Mouse (Mus musculus) T-helper 2 cell (primary cell): Measurements from ENCODE around the gene Pld1.

Source experiments
- in situ Hi-C: fragments of 300-600 bp; cut with MboI, MseI; formaldehyde crosslinking; loops from one replicate; pipeline ENCODE4 v1.15.1; 2025; ENCODE audit warnings: high pct_unique_total_duplicates

The Pld1 gene

DNA sequence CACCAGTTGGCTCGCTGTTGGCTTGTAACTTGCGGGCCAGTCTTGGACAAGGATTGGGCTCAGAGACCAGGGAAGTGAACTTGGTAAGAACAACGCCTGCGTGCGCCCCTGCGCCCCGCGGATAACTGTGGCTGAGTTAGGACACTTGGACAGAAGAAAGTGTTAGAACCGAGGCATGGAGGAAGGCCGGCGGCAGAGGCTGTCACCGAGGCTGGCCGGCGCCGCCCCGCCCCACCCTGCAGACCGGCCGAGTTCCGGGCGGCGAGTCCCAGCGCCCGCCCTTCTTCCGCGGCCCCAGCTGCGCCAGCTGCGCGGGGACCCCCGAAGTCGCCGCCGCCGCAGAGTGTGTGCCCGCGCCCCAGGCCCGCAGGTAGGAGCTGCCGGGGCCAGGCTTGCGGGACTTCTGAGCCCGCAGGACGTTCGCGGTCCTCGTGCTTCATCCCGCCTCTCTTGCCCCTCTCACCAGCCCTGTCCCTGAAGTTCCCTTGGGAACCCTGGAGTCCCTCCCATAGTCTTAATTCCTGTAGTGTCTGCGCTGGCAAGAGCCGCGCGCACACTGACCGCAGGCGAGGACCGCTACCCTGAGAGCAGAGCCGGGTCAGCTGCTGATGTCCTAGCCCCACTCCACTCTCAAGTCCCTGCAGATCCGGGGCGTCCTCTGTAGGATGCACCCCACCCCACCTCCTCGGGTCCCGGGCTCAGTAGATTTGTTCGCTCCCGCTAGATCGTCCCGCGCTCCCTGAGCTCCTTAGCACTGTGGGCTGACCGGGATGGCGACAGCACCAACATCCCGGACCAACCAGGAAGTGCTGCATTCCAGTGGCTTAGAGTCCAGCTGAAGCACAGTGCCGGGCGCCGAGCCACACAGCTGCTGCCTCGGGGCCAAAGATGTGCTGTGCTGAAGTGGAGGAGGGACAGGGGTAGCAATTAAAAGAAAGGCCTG is at the start of gene Pld1:
TSS of gene Pld1 (plus strand) at position 315 of the 943 bp plus-strand sequence.
- in situ Hi-C loops, result no loop called here

GRCm38 (mm10) chr3:27896318-27896892 is 42.1 kb upstream of the Pld1 start, which contains the start of gene Tmem212:
Gene Tmem212, minus strand, starts transcription at chr3:27896368.
- in situ Hi-C loops, result no loop called here

DNA sequence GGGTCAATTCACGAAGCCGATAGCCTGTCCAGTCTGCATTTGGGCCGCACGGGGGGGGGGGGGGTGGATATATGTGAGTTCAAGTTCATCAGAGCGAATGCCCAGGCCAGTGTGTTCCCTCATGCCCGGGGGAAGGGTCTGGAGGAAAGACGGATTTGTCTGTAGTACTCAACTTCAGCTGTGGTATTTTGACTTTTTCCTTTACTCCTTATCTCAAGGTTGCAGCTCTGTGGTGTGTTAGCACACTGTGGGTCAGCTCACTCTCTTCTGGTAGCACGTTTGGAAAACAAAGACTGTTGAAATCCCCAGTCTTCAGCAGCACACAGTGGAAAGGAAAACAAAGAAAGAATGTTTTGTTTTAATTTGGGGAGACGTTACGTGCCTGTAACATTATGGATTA is 40.3 kb upstream of the Pld1 start:
- in situ Hi-C loops, result no loop called here

DNA sequence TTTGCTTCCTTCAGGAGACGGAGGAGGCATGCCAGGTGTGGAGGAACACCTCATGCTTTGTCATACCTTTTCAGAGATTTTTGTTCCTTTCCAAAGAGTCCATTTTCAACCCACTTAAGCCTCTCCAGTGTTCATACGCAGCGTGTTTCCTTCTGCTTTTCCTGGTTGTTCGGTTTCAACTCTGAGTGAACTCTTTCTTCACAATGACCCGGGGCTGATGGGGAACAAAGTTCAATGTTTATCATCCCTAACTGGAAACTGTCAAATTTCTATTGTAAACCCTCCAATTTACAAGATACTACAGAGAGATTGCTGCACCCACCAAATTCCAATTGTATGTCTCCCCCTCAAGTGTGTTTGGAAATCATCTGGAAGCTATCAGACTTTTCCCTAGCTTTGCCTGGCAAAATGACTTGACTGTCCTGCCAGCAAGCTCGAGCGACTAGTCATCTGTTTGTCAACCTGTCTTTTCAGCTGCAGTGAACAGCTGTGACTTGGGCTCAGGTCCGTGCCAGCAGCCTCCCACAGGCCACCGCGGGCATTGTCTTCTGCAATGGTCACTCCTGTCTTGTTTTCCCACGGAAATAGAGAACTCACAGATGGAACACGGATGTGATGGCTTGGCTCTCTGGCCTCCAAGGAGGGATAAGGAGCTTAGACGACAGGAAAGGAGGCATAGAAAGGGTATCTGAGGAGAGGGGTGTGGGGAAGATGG is 39.3 kb upstream of the Pld1 start:
- in situ Hi-C loops, result no loop called here

DNA sequence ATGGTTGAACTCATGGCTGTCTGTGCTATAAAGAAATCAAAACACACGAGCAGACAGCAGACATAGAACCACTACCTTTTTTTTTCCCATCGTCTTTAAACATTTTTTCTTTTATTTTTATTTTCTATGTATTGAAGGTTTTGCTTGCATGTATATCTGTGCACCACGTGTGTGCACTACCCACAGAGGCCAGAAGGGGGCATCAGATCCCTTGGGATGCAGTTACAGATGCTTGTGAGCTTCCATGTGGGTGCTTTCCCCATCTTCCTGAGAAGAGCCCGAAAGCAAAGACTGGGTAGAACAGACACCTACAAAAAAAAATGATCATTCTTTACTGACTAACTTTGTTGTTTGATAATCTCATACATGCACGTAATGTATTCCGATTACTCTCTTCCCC is 36.6 kb upstream of the Pld1 start:
- in situ Hi-C loops, result no loop called here

DNA sequence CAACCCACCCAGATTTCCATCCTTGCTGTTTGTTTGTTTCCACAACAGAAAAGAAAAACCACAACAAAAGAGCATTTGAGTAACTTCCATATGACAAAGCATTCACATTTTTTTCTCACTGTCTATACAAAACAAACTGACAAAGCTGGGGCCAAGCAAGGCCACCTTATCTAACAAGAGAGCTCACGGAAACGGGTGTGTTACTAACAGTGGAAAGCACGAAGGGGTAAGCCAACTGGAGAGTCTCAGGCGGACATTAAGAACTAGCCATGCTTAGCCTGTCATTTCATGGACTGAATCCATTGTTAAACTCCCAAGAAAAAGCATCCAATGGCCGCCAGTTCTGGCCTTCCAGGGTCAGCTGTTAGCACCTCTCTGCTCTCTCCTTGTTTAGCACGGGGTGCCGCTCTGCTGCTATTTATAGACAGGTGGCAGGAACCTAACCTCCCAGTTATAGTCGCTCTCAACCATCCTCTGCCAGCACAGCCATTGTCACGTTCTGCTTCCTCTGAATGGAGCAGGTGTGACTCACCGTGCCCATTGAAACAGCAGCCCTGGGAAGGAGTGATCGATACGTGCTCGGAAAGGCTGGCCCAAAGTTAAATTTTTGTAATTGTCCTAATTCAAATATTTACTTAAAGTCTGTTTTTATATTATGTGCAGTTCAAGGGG is 33.7 kb upstream of the Pld1 start:
- in situ Hi-C loops, result no loop called here

DNA sequence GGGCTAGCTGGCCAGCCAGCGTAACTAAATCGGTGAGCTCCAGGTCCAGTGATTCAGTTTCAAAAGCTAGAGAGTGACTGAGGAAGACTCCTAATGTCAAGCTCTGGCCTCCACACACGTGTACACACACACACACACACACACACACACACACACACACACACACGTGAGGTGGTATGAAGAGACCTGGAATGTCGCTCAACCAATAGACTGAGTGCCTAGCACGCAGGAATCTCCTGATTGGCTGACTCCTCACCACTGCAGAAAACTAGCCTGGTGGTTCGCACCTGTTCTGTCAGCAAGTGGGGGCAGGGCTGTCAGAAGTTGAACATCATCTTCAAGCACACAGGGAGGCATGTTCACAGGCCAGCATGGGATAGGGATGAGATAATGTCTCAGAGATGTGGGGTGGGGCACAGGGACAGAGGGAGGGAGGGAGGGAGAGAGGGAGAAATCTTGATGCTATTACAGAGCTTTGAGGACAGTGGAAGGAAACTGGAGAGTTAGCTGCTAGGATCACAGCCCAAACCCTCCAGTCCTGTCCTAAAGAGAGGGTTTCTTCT is 31.8 kb upstream of the Pld1 start:
- in situ Hi-C loops, result no loop called here

DNA sequence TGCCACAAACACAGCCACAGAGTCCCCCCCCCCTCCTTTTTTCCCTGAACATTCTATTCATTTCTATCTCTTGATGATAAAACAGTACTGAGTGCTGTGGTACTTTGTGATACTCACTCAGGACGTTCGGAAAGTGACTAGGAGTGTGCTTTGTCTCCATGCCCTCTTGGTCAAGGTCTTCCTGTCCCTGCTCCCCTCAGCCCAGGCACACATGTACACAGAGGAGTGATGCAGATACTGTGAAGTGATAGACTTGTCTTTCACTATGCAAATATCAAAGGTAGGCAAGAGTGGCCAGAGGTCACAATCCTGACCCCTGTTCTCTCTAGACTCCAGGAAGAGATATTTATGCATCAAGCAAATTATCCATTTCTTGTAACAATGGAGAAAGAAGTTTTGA is 31.2 kb upstream of the Pld1 start:
- in situ Hi-C loops, result no loop called here

DNA sequence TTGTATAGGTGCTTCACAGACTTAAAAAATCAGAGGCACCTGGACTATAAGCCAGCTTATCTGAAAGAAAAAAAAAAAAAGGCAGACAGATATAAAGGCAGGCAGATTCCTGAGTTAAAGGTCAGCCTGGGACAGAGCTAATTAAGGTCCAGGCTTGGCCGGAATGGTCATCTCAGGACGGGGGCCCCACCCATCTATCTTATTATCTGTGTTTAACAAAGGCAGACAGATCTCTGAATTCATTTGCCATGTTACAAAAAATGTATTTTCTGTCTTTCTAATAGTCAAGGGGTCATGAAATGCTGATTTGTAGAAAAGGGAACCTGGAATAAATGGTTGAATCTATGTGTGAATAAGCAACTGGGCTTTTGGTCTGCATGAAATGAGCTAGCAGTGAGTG is 30.2 kb upstream of the Pld1 start:
- in situ Hi-C loops, result no loop called here

DNA sequence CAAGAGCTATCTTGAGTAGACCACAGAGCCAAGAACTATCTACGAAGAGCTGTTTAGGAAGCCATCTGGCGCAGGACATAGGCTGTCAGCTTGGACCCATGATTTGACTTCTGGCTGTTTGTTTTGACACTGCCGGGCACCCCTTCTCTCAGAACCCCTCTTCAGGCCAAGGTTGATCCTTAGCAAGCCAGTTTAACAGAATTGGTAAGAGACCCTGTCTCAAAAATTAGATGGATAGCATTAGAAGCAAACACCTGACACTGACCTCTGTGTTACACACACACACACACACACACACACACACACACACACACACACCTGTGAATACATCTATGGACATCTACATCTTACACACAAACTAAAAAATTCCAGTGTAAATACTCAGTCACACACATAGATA is 29.5 kb upstream of the Pld1 start:
- in situ Hi-C loops, result no loop called here

- in situ Hi-C loops, result no loop called here
Measured at GRCm38 (mm10) chr3:27918656-27919436, 19.6 kb upstream of the Pld1 start.

DNA sequence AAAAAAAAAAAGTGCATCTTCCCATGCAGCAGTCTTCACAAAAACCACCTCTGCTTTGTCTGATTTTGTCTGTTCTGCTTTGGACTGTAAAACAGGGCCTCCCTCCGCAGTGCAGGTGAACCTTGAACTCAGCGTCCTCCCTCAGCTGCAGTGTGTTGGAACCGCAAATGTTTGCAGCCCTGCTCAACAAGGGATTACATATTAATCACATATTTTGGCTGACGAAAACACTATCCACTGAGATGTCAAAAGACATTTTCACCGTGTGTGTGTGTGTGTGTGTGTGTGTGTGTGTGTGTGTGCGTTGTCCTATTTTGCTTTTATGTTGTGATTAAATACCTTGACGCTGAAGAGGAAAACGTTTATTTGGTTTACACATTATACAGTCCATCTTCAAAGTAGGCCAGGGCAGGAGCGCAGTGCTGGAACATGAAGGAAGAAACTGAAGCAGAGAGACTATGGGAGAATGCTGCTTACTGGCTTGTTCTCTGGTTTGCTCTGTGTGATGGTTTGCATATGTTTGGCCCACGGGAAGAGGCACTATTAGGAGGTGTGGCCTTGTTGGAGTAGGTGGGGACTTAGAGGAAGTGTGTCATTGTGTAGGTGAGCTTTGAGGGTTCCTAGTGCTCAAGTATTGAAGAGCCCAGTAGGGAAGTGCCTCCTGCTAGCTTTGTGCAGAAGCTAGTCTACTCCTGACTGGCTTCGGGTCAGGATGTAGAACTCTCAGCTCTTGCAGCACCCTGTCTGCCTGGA is 17.1 kb upstream of the Pld1 start:
- in situ Hi-C loops, result no loop called here

- in situ Hi-C loops, result no loop called here
Measured at GRCm38 (mm10) chr3:27924037-27924436, 14.5 kb upstream of the Pld1 start.

DNA sequence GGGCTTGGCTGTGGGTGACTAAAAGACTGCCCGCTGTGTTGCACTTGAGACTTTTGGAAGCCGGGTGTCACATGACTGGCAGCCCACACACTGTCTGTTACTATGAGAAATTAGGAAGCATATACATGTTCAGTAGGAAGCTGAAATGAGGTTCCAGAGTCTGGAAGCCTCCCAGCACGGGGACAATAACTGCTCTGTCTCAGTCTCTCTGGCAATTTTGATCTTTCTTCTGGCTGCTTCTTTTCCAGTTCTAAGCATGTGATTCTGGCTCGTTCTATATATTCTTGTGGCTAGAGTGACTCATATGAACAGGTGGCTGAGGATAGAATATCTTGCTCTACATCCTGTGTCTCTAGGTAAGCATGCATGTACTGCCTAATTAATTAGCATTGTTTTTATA is 9.3 kb upstream of the Pld1 start:
- in situ Hi-C loops, result no loop called here

- in situ Hi-C loops, result no loop called here
Measured at GRCm38 (mm10) chr3:27932391-27932790, 6.1 kb upstream of the Pld1 start.

DNA sequence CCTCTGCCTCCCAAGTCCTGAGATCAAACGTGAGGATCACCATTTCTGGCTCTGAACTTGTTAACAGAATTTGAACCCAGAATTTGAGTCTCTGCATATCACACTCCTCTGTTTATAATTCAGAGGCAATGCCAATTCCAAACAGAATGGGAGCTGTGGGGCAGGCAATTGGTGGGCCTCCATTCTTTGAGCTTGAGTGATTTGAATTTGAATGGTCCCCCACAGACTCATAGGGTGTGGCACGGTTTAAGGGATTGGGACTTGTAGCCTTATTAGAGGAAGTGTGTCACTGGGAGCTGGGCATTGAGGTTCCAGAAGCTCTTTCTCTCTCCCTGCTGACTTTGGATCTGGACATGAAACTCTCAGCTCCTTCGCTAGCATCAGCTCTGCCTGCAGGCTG is 2.9 kb upstream of the Pld1 start:
- in situ Hi-C loops, result no loop called here

- in situ Hi-C loops, result no loop called here
Measured at GRCm38 (mm10) chr3:27936731-27937130, 1.8 kb upstream of the Pld1 start.

GRCm38 (mm10) chr3:27937144-27938110 is 1.1 kb upstream of the Pld1 start:
- in situ Hi-C loops, result no loop called here

DNA sequence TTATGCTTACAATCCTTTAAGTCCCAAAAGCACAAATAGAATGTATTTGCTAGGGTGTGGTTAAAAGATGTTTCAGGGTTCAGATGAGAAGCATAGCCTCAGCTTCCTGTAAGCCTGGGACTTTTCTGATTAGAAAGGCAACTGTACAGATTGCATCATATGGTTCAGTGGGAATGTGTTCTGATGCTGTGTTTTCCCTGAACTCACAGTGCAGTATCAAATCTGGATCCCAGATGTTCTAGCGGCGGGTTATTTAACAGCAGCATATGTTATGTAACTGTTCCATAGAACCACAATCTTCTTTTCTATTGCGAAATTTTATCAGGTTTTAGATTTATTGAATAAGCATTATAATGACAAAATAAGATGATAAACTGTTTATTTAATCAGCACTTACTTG is 3.1 kb downstream of the Pld1 start:
- in situ Hi-C loops, result no loop called here
